Mouse (Mus musculus) kidney, adult 2 months (tissue): ENCODE measurements at regions not wholly inside any gene's neighbourhood (a gene's known extent, or its start where the extent isn't known, plus 50 kb on each side); places are given as distances from the start of the nearest gene placed in this dataset.

Source experiments
- CTCF ChIP-seq: fragments of 200-500 bp; conservative IDR thresholded peaks from 2 replicates; pipeline ENCODE4 v1.5.1; 2011; ENCODE audit warnings: low read depth, mild to moderate bottlenecking, control low read depth, low read length, moderate library complexity, mixed read lengths; ENCODE audit not compliant: insufficient read depth, insufficient read length
- POLR2A ChIP-seq: fragments of 200-500 bp; IDR thresholded peaks from one replicate; pipeline ENCODE4 v1.6.1; 2011; ENCODE audit warnings: low read depth, low read length, control low read depth

- no peak for TF ChIP-seq POLR2A
- TF ChIP-seq CTCF, result no peak
Measured at GRCm38 (mm10) chr3:101524905-101525304, 79.6 kb downstream of the Atp1a1 start.
